Mouse (Mus musculus) midbrain, embryonic 11.5 days (tissue): Measurements from ENCODE around the gene Ddx56. TPM values are rescaled to one million over a fixed set of nuclear protein-coding genes. Genes with fewer than 3 reads are reported as not detected.
"Not testable (repeated sequence)": the region's sequence is repeated elsewhere in the genome, so short reads cannot be mapped to it uniquely, and the experiment has no call there.

Experiments used
- ATAC-seq: fragments of 200-750 bp; cut with Nextera tagmentation; 2 replicates; pipeline ENCODE4 v1.8.0; 2017; ENCODE audit warnings: moderate TSS enrichment, moderate library complexity; ENCODE audit not compliant: low FRiP score
- DNase-seq: peaks from one replicate; pipeline ENCODE4 v3.0.0; 2015; ENCODE audit warnings: low spot score; ENCODE audit errors: missing footprints
- H3K27ac ChIP-seq: fragments of 300-500 bp; sonication (generic); 2 replicates; pipeline ENCODE4 v1.5.1; 2014; ENCODE audit warnings: low read depth, low read length
- H3K27me3 ChIP-seq: fragments of 300-500 bp; sonication (generic); 2 replicates; pipeline ENCODE4 v1.6.1; 2014; ENCODE audit warnings: mild to moderate bottlenecking, low read length, moderate library complexity, mixed read lengths; ENCODE audit not compliant: control insufficient read depth, insufficient read depth
- H3K36me3 ChIP-seq: fragments of 300-500 bp; sonication (generic); 2 replicates; pipeline ENCODE4 v1.6.1; 2014; ENCODE audit warnings: mild to moderate bottlenecking, low read length, moderate library complexity, mixed read lengths; ENCODE audit not compliant: control insufficient read depth, insufficient read depth
- H3K4me1 ChIP-seq: fragments of 300-500 bp; sonication (generic); 2 replicates; pipeline ENCODE4 v1.6.1; 2014; ENCODE audit warnings: low read length; ENCODE audit not compliant: control insufficient read depth, insufficient read depth
- H3K4me2 ChIP-seq: fragments of 300-500 bp; sonication (generic); 2 replicates; pipeline ENCODE4 v1.6.1; 2014; ENCODE audit warnings: mild to moderate bottlenecking, moderate library complexity
- H3K4me3 ChIP-seq: fragments of 300-500 bp; sonication (generic); 2 replicates; pipeline ENCODE4 v1.5.1; 2014; ENCODE audit warnings: low read depth, low read length
- H3K9ac ChIP-seq: fragments of 300-500 bp; sonication (generic); 2 replicates; pipeline ENCODE4 v1.6.1; 2014; ENCODE audit warnings: low read length
- H3K9me3 ChIP-seq: fragments of 300-500 bp; sonication (generic); 2 replicates; pipeline ENCODE4 v1.6.1; 2016; ENCODE audit warnings: low read length; ENCODE audit not compliant: control insufficient read depth
- WGBS: fragments of 180-500 bp; shearing (Covaris S2); extraction: QIAGEN DNeasy Blood & Tissue Kit; methylation state at CpG from one replicate; pipeline ENCODE4 v1.1.7; 2014; 5-methylcytosine and 5-hydroxymethylcytosine counted together
- polyA plus RNA-seq: library from polyadenylated mRNA; unstranded; fragments of >200 nt; fragmentation: Nextera tagmentation; extraction: Ambion mirVana; gene quantifications from 2 replicates; pipeline ENCODE4 v1.2.1, GENCODE M21; 2014

The Ddx56 gene
- polyA plus RNA-seq, 1 experiment from 2014 or later: 104 TPM

DNA sequence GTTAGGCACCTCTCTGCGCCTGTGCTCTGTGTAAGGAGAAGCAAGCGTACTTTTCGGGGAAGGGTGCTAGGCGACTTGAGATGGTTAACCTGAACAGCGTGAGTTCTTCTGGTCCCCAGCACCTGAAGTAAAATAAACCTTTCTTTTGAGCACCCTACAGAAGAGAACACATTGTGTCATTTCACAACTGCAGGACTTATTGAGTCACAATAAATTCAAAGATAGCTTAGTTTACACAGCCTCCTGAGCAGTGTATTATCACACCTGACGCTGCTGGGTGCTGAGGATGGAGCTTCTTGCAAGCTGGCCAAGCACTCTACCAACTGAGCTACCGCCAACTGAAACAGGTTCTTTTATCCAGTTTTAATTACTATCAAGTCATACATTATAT is 7.5 kb upstream of the Ddx56 start:
- Histone ChIP-seq H3K4me1 (peaks cover 11% of the 10 kb centered on the region), H3K9ac (peak overlapping the region; percentile 92), H3K4me3 (peak overlapping the region; percentile 91), H3K9me3 (no peaks in the 10 kb centered on the region), H3K27ac (peak overlapping the region; percentile 48), H3K4me2 (peak overlapping the region; percentile 63), H3K27me3 (no peaks in the 10 kb centered on the region), H3K36me3 (peaks cover 7% of the 10 kb centered on the region; the same call in 1 of the 2 replicates)
- WGBS: 24% methylated on average over 7 of the region's 7 CpGs
- ATAC-seq (no peak), DNase-seq (no peak)

GRCm38 (mm10) chr11:6274387-6275093 is 7.0 kb upstream of the Ddx56 start, which contains the start of gene Tmed4:
Gene Tmed4, minus strand, starts transcription at chr11:6274870.
- ATAC-seq (peak; percentile 98), DNase-seq (peak; percentile 99)
- Histone ChIP-seq H3K27ac (peak within 1 kb of the TSS; percentile 63), H3K4me1 (peaks cover 11% of the 10 kb centered on the region), H3K9me3 (no peaks in the 10 kb centered on the region), H3K36me3 (peaks cover 7% of the 10 kb centered on the region; the same call in 1 of the 2 replicates), H3K4me3 (peak within 1 kb of the TSS; percentile 91), H3K27me3 (no peaks in the 10 kb centered on the region), H3K9ac (peak within 1 kb of the TSS; percentile 92), H3K4me2 (peak within 1 kb of the TSS; percentile 63)
- WGBS: under 1% methylated on average over 39 of the region's 39 CpGs

- Histone ChIP-seq H3K4me3 (peak overlapping the region; percentile 91), H3K27ac (no peak overlapping the region), H3K9me3 (no peaks in the 10 kb centered on the region), H3K36me3 (peaks cover 7% of the 10 kb centered on the region; the same call in 1 of the 2 replicates), H3K9ac (peak overlapping the region; percentile 92), H3K27me3 (no peaks in the 10 kb centered on the region), H3K4me2 (peak overlapping the region; percentile 63), H3K4me1 (peaks cover 12% of the 10 kb centered on the region)
- no peak for ATAC-seq
- WGBS: 71% methylated on average over 11 of the region's 11 CpGs
- no peak for DNase-seq
Measured at GRCm38 (mm10) chr11:6273607-6274006, 6.0 kb upstream of the Ddx56 start.

DNA sequence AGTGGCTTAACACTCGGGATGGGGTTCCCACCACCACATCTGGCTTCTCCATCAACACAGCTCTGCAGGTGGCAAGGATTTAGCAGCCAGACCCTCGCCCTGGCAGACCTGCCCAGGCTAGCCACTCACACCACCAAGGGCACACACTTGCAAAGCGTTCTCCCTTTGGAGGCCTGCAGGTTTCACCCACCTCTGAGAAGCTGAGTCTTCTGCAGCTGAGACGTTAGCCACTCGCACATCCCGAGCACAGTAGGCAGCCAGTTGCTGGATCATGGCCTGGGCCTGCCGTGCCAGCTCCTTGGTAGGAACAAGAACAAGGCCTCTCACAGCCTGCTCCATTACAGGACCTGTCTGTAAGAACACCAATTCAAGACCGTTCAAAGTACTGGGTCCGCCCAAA is 951 bp downstream of the Ddx56 start:
- H3K4me3 ChIP-seq: peak overlapping the region; percentile 95
- no peaks in the 10 kb centered on the region for H3K27me3 ChIP-seq
- no peak for ATAC-seq
- peak overlapping the region; percentile 79 for H3K4me2 ChIP-seq
- H3K9me3 ChIP-seq: no peaks in the 10 kb centered on the region
- no peak overlapping the region for H3K27ac ChIP-seq
- no peak for DNase-seq
- peaks cover 12% of the 10 kb centered on the region for H3K4me1 ChIP-seq
- H3K9ac ChIP-seq: peak overlapping the region; percentile 91
- 72% methylated on average over 9 of the region's 9 CpGs for WGBS
- peaks cover 40% of the 10 kb centered on the region for H3K36me3 ChIP-seq

DNA sequence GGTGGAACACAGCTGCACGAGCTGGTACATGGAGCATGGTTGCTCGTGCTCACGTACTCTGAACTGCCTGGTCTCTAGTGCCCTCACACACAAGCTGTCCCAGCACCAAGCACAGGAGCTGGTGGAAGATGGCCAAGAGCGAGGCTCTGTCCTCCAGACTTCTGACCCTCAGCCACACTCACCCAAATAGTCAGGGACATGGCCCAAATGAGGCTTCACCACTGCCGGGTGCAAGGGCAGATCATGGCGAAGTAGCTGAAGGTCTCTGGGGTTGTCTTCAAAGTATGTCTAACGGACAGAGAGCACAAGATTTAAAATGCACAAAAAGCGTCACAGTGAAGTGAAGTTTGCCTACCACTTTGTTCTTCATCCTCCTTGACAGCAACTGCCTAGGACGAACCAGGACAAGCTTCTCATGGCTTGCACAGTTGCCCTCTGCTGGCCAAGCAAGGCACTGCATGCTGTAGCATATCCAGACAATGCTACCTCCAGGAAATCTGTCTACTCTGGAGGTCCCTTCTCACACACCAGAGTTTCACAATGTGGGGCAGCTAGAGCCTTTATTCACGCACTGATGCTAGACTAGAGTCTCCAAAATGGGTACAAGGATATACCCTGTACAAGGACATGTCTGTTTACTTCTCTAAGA is 6.0 kb downstream of the Ddx56 start:
- Histone ChIP-seq H3K27ac (no peak overlapping the region), H3K9ac (no peak overlapping the region)

DNA sequence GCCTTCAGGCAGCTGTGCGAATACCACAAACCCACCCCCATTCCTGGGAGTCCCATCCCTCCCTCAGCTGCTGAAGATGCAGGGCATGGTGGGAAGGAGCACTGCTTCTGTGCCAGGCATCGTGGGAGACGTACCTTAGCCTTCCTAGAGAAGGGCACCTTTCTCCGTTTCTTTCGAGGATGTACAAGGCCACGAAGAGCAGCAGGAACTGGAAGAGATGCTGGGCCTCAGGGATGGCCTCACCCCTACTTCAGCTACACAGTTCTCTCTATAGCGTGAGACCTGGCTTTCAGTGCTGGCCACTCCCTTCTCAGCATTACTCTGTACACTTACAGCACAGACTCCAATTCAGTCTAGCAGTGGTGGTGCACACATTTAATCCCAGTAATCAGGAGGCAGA is 8.2 kb downstream of the Ddx56 start:
- 96% methylated on average over 7 of the region's 7 CpGs for WGBS
- H3K27me3 ChIP-seq: no peaks in the 10 kb centered on the region
- H3K4me1 ChIP-seq: no peaks in the 10 kb centered on the region
- DNase-seq (no peak), ATAC-seq (no peak)
- H3K36me3 ChIP-seq: peaks cover 46% of the 10 kb centered on the region
- H3K9ac ChIP-seq: no peak overlapping the region
- no peaks in the 10 kb centered on the region for H3K9me3 ChIP-seq
- H3K4me3 ChIP-seq: no peak overlapping the region
- H3K27ac ChIP-seq: no peak overlapping the region
- no peak overlapping the region for H3K4me2 ChIP-seq

More for the DNA sequence above, 6.0 kb downstream of the Ddx56 start:
- ATAC-seq (peak; percentile 62; the same call in 1 of the 2 replicates), DNase-seq (peak; percentile 97)
- H3K27me3 ChIP-seq: no peaks in the 10 kb centered on the region
- no peak overlapping the region for H3K4me2 ChIP-seq
- no peaks in the 10 kb centered on the region for H3K9me3 ChIP-seq
- WGBS: 79% methylated on average over 10 of the region's 10 CpGs
- H3K4me3 ChIP-seq: no peak overlapping the region
- H3K4me1 ChIP-seq: peaks cover 4% of the 10 kb centered on the region
- peaks cover 60% of the 10 kb centered on the region for H3K36me3 ChIP-seq

DNA sequence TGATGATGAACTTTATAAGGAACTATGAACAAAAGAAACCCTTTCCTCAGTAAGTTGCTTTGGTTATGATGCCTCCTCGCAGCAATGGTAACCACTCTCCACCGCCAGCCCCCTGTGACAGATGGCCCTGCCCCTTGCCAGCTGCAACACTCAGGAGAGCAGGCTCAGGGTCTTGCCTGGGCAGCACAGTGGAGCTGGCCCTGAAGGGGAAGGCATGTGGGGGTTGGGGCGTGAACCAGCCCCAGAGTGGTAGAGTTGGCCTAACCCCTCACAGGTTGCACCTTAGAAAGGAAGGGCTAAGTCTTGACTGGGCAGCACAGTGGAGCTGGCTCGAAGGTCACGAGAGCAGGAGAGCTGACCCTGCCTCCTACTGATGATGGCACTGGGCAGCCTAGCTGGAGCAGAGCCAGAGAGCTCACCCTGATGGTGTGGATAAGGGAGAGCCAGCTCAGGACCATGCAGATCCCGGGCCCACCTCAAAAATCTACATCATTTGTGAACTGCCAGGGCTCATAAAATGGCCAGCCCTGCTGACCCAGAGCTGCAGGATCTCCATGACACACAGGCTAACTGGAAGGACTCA is 11.0 kb downstream of the Ddx56 start:
- Histone ChIP-seq H3K4me1 (no peaks in the 10 kb centered on the region), H3K4me3 (no peak overlapping the region), H3K9ac (no peak overlapping the region), H3K4me2 (no peak overlapping the region), H3K36me3 (peaks cover 26% of the 10 kb centered on the region), H3K27me3 (no peaks in the 10 kb centered on the region), H3K27ac (no peak overlapping the region), H3K9me3 (no peaks in the 10 kb centered on the region)
- 79% methylated on average over 6 of the region's 6 CpGs for WGBS
- ATAC-seq: 0 out of 2 replicates have a peak, but pooled peaks have one; percentile 44
- no peak for DNase-seq

GRCm38 (mm10) chr11:6254602-6255001 is 13.0 kb downstream of the Ddx56 start:
- H3K4me2 ChIP-seq, H3K27me3 ChIP-seq, DNase-seq, H3K4me3 ChIP-seq, ATAC-seq, H3K4me1 ChIP-seq, H3K9ac ChIP-seq, H3K27ac ChIP-seq, H3K9me3 ChIP-seq: not testable (repeated sequence)
- 88% methylated on average over 2 of the region's 2 CpGs for WGBS
- peaks cover 14% of the 10 kb centered on the region for H3K36me3 ChIP-seq

GRCm38 (mm10) chr11:6252824-6253223 is 14.7 kb downstream of the Ddx56 start:
- no peak for ATAC-seq
- no peaks in the 10 kb centered on the region for H3K27me3 ChIP-seq
- no peaks in the 10 kb centered on the region for H3K9me3 ChIP-seq
- H3K4me3 ChIP-seq: no peak overlapping the region
- no peak overlapping the region for H3K27ac ChIP-seq
- no peaks in the 10 kb centered on the region for H3K4me1 ChIP-seq
- no peaks in the 10 kb centered on the region for H3K36me3 ChIP-seq
- WGBS: 86% methylated on average over 4 of the region's 4 CpGs
- DNase-seq: peak; percentile 51
- no peak overlapping the region for H3K4me2 ChIP-seq
- H3K9ac ChIP-seq: no peak overlapping the region
